Mouse (Mus musculus): Measurements from ENCODE around the gene Rassf1. TPM values are rescaled to one million over a fixed set of nuclear protein-coding genes. Genes with fewer than 3 reads are reported as not detected.

Gene Rassf1
- total RNA-seq, 1 experiment = 41.4 TPM

DNA sequence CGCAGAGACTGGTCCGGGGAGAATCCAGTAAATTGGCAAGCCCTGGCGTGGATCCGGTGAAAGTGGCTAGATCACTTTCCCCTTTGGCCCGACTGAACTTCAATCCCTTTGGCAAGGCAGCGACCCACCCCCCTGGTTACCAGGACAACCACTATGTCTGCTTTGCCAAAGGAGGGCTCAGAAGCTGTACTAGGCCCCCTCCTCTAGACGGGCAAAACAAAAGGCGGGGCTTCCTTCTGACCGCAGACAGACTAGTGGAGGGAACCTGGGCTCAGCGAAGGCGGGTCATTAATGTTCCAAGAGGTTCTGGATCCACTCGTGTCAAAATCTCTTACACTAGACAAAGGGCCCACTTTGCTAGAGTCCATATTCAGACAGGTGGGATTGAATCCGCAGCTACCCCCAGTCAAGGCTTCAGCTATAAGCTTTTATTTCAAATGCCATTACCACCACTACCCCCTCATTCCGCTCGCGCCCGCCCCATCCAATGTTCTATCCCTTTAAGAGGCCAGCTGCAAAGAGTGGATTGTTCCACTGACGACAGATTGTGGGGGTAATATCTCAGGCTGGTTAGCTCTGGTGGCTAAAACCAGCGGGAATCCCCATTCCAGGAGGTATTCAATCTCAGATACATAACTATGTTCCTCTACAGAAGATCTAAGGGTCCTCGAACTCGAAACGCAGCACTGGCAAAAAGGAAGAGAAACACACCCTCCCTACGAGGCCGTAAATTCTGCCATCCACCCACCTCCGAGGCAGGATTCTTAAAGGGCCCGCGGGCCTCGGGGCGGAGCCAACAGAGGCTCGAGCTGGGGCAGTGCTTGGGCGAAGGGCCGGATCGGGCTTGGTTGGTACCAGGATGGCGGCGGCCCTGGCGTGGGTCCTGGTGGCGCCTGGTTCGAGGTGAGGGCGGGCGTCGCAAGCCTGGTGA lies 17.2 kb downstream of the Rassf1 start:
- peaks cover 21% of the 10 kb centered on the region for H3K36me3 ChIP-seq (ENCODE audit: control insufficient read depth, insufficient read depth, low read length, poor library complexity, severe bottlenecking)
- no peaks in the 10 kb centered on the region for H3K9me3 ChIP-seq (ENCODE audit: control insufficient read depth, insufficient read depth, low read depth, low read length)
- in situ Hi-C loops (cut with MboI; ENCODE audit: low sequenced_read_pairs in 2 of 2, unreplicated experiment in 2 of 2) = no loop called here
- peak; percentile 90 for DNase-seq (ENCODE audit: low read depth, low spot score)
- TF ChIP-seq MAFK (IDR thresholded peaks at IDR 0.05; ENCODE audit: insufficient read depth, low read depth, low read length) (no peak), HCFC1 (IDR thresholded peaks at IDR 0.05; ENCODE audit: borderline replicate concordance, insufficient read depth, low read length) (peak; percentile 49; the same call in 1 of the 2 replicates), CHD2 (IDR thresholded peaks at IDR 0.05; ENCODE audit: low read depth, low read length) (no peak)
- no peak overlapping the region for H3K27ac ChIP-seq (ENCODE audit: insufficient read depth, low read depth, low read length, poor library complexity, severe bottlenecking)
- peak overlapping the region; percentile 80 for H3K9ac ChIP-seq (ENCODE audit: insufficient read depth, low read depth, low read length, poor library complexity, severe bottlenecking)
- peaks cover 0 to 25% of the 10 kb centered on the region in 2 experiments; a peak in 3 of 4 replicates for H3K4me1 ChIP-seq (ENCODE audit: control insufficient read depth in 2 of 2, insufficient read depth in 2 of 2, low read length in 2 of 2, poor library complexity in 1 of 2)
- H3K4me3 ChIP-seq (ENCODE audit: insufficient read depth in 1 of 2, low read depth in 1 of 2, low read length in 2 of 2, poor library complexity in 1 of 2, severe bottlenecking in 1 of 2) = peak overlapping the region; percentile 67 to 81

DNA sequence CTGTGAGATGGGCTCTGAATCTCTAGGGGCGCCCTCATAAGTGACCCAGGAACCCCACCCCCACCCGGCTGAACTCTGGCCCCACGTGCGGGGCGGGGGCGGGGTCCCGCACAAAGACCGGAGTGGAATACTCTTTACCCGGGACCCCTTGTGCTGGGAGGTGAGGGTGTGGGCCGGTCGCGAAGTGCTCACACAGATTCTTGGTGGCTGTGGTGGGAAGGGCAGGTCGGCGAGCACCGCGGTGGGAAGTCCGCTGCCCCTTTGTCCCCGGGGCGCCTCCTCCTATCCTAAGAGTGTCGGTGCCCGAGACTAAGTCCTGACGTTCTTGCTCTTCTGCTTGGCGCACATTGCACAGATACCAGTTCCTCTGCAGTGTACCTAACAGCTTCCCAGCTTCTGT lies 17.9 kb downstream of the Rassf1 start:
- Histone ChIP-seq H3K9ac (ENCODE audit: insufficient read depth, low read depth, low read length, poor library complexity, severe bottlenecking) (peak overlapping the region; percentile 80), H3K36me3 (ENCODE audit: control insufficient read depth, insufficient read depth, low read length, poor library complexity, severe bottlenecking) (peaks cover 21% of the 10 kb centered on the region), H3K4me1 (ENCODE audit: control insufficient read depth in 2 of 2, insufficient read depth in 2 of 2, low read length in 2 of 2, poor library complexity in 1 of 2) (peaks cover 0 to 25% of the 10 kb centered on the region in 2 experiments; a peak in 3 of 4 replicates), H3K9me3 (ENCODE audit: control insufficient read depth, insufficient read depth, low read depth, low read length) (no peaks in the 10 kb centered on the region), H3K27ac (ENCODE audit: insufficient read depth, low read depth, low read length, poor library complexity, severe bottlenecking) (no peak overlapping the region), H3K4me3 (ENCODE audit: insufficient read depth in 1 of 2, low read depth in 1 of 2, low read length in 2 of 2, poor library complexity in 1 of 2, severe bottlenecking in 1 of 2) (peak overlapping the region; percentile 67 to 81)
- no peak for DNase-seq (ENCODE audit: low read depth, low spot score)
- TF ChIP-seq ZNF384 (IDR thresholded peaks at IDR 0.05; ENCODE audit: low read depth, low read length) = no peak
- TF ChIP-seq HCFC1 (IDR thresholded peaks at IDR 0.05; ENCODE audit: borderline replicate concordance, insufficient read depth, low read length) = no peak
- TF ChIP-seq CHD2 (IDR thresholded peaks at IDR 0.05; ENCODE audit: low read depth, low read length) = no peak
- TF ChIP-seq ZC3H11A (IDR thresholded peaks at IDR 0.05; ENCODE audit: borderline replicate concordance, low read depth, low read length) = no peak
- no peak for TF ChIP-seq MAFK (IDR thresholded peaks at IDR 0.05; ENCODE audit: insufficient read depth, low read depth, low read length)
- in situ Hi-C loops (cut with MboI; ENCODE audit: low sequenced_read_pairs in 2 of 2, unreplicated experiment in 2 of 2) = no loop called here

DNA sequence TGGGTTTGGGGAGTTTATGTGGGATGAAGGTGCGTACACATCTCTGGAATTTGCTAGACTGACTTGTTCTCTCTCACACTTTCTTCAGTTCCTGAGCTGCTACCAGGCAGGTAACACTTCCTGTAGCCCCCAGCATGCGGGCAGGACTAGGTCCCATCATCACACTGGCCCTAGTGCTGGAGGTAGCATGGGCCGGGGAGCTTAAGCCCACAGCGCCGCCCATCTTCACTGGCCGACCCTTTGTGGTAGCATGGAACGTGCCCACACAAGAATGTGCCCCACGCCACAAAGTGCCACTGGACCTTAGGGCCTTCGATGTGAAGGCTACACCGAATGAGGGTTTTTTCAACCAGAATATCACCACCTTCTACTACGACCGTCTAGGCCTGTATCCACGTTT lies 18.7 kb downstream of the Rassf1 start:
- peaks cover 20% of the 10 kb centered on the region for H3K36me3 ChIP-seq (ENCODE audit: control insufficient read depth, insufficient read depth, low read length, poor library complexity, severe bottlenecking)
- peak overlapping the region; percentile 67 to 81 for H3K4me3 ChIP-seq (ENCODE audit: insufficient read depth in 1 of 2, low read depth in 1 of 2, low read length in 2 of 2, poor library complexity in 1 of 2, severe bottlenecking in 1 of 2)
- H3K9me3 ChIP-seq (ENCODE audit: control insufficient read depth, insufficient read depth, low read depth, low read length) = no peaks in the 10 kb centered on the region
- H3K4me1 ChIP-seq (ENCODE audit: control insufficient read depth in 2 of 2, insufficient read depth in 2 of 2, low read length in 2 of 2, poor library complexity in 1 of 2) = peaks cover 0 to 21% of the 10 kb centered on the region in 2 experiments; a peak in 3 of 4 replicates
- in situ Hi-C loops (cut with MboI; ENCODE audit: low sequenced_read_pairs in 2 of 2, unreplicated experiment in 2 of 2) = no loop called here
- peak overlapping the region; percentile 80; the same call in 1 of the 2 replicates for H3K9ac ChIP-seq (ENCODE audit: insufficient read depth, low read depth, low read length, poor library complexity, severe bottlenecking)
- TF ChIP-seq CHD2 (IDR thresholded peaks at IDR 0.05; ENCODE audit: low read depth, low read length) (no peak), HCFC1 (IDR thresholded peaks at IDR 0.05; ENCODE audit: borderline replicate concordance, insufficient read depth, low read length) (no peak), MAFK (IDR thresholded peaks at IDR 0.05; ENCODE audit: insufficient read depth, low read depth, low read length) (no peak), ZC3H11A (IDR thresholded peaks at IDR 0.05; ENCODE audit: borderline replicate concordance, low read depth, low read length) (no peak), ZNF384 (IDR thresholded peaks at IDR 0.05; ENCODE audit: low read depth, low read length) (no peak)
- no peak overlapping the region for H3K27ac ChIP-seq (ENCODE audit: insufficient read depth, low read depth, low read length, poor library complexity, severe bottlenecking)
- no peak for DNase-seq (ENCODE audit: low read depth, low spot score)

DNA sequence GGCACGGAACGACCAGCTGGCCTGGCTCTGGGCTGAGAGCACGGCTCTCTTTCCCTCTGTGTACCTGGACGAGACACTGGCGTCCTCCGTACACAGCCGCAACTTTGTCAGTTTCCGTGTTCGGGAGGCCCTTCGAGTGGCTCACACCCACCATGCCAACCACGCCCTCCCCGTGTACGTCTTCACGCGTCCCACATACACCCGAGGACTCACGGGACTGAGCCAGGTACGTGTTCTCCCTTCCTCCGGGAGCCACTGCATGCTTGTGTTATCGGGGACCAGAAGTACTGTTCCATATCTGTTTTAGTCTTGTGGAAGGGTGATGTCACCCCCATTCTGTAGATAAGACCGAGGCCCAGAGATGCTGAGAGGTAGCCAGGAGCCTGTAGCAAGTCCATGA lies 19.5 kb downstream of the Rassf1 start:
- no peaks in the 10 kb centered on the region for H3K9me3 ChIP-seq (ENCODE audit: control insufficient read depth, insufficient read depth, low read depth, low read length)
- peaks cover 0 to 23% of the 10 kb centered on the region in 2 experiments; a peak in 3 of 4 replicates for H3K4me1 ChIP-seq (ENCODE audit: control insufficient read depth in 2 of 2, insufficient read depth in 2 of 2, low read length in 2 of 2, poor library complexity in 1 of 2)
- H3K4me3 ChIP-seq (ENCODE audit: insufficient read depth in 1 of 2, low read depth in 1 of 2, low read length in 2 of 2, poor library complexity in 1 of 2, severe bottlenecking in 1 of 2) = peak overlapping the region; percentile 67 to 81; a peak in 1 of 4 replicates
- H3K9ac ChIP-seq (ENCODE audit: insufficient read depth, low read depth, low read length, poor library complexity, severe bottlenecking) = no peak overlapping the region; the same call in 1 of the 2 replicates
- in situ Hi-C loops (cut with MboI; ENCODE audit: low sequenced_read_pairs in 2 of 2, unreplicated experiment in 2 of 2) = no loop called here
- TF ChIP-seq HCFC1 (IDR thresholded peaks at IDR 0.05; ENCODE audit: borderline replicate concordance, insufficient read depth, low read length) (no peak), ZNF384 (IDR thresholded peaks at IDR 0.05; ENCODE audit: low read depth, low read length) (no peak), MAFK (IDR thresholded peaks at IDR 0.05; ENCODE audit: insufficient read depth, low read depth, low read length) (no peak), CHD2 (IDR thresholded peaks at IDR 0.05; ENCODE audit: low read depth, low read length) (no peak), ZC3H11A (IDR thresholded peaks at IDR 0.05; ENCODE audit: borderline replicate concordance, low read depth, low read length) (no peak)
- H3K27ac ChIP-seq (ENCODE audit: insufficient read depth, low read depth, low read length, poor library complexity, severe bottlenecking) = no peak overlapping the region
- peaks cover 17% of the 10 kb centered on the region for H3K36me3 ChIP-seq (ENCODE audit: control insufficient read depth, insufficient read depth, low read length, poor library complexity, severe bottlenecking)
- no peak for DNase-seq (ENCODE audit: low read depth, low spot score)

Measured in ES-E14 (cell line).